Mouse (Mus musculus) liver (tissue): ENCODE results near the gene Defb22.

Experiments
- DNase-seq: peaks from one replicate; pipeline ENCODE4 v3.0.0-alpha.2; 2020; ENCODE audit warnings: mixed read lengths

Defb22 gene

DNA sequence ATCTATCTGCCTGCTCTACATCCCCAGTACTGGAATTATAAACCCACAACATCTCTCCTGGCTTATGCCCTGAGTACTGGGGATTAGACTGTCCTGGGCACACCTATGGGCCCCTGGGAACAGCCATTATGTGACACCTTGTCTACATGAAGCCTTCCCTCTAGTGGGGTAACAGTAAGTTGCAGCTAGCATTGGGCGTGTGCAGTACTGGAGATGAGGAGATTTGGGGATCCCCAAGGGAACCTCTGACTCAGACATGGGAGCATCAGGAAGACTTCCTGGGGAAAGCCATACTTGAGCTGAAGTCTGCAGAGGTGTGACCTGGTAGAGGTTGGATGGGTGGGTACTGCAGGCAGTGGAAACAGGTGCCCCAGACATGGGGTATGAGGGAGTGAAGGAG is 51.0 kb downstream of the Defb22 start:
- no peak for DNase-seq

DNA sequence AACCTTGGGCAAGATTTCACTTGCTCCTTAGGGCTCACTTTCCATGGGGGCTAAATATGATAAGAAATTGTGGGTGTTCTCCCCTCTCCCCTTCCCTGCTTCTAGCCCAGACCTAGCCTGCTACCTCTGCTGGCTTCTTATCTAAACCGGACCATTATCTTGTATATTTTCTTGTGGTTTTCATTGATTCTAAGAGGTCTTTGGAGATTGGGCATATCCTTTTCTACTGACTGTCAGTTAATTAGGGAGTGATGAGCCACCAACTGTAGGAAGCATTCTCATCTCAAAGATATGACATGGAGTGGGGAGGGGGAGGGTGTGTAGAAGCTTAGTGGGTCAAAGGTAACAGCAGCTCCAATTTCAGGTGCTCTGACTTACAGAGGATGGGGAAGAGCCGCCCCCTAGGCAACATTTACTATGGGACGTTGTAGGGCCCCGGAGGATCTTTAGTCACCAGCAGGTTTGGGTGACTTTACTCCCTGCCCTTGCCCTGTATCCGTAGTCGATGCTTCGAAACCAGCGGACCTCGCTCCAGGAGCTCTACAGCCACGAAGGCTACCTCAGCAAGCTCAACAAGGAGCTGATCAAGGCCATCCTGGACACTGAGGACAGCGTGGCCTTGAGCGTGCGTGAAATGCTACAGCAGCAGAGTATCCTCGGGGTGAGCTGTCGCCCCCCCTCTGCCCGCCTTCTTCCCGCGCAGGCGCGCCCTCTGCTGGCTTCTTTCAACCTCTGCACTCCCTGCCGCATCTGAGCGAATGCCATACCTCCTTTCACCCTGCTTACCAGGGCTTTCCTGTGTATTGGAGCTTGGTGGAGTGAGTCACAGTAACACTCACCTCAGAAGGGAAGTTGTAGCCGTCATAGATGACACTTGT is 52.7 kb downstream of the Defb22 start:
- peak; percentile 79 for DNase-seq

DNA sequence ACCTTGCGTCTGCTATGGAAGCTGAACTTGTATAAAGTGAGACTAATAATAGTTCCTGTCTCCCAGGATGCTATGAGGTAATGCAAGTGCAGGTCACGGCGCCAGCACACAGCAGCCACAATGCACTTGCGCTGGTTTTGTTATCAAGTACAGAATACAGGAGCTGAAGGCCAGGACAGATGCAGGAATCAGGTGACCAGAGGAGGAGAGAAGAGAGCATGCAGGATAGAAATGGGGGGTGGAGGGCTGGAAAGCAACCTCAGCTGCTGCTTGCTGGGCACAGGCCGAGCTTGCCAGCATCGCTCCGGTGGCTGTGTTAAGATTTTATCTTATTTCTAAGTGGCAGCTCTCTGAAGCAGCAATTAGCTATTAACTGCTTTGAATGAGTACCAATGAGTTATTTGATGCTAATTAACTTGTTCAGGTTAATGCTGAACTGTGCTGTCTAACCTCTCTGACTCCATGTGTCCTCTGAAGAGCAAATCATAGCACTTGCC is 53.5 kb downstream of the Defb22 start:
- DNase-seq, result no peak
